Mouse (Mus musculus): ENCODE data around the gene F11. TPM values are rescaled to one million over a fixed set of nuclear protein-coding genes. Genes with fewer than 3 reads are reported as not detected.

F11 gene
- polyA plus RNA-seq, 1 experiment, result not detected

DNA sequence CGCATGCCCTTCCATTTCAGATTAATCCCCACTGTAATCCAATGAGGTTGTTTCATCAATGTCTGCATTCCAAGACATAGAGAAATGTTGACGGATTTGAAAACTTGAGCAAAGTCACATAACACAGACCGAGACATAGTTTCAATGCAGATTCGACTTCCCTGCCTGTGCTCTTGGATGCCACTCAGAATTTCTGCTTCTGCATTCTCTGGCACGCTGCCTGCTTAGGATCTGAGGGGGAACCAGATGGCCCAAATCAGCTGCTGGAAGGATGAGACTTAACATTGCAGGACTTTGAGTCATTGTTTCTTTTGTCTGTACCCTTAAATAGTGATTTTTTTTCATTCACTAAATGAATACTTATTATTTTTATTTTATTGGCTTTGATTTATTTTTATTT, 60.2 kb downstream of the F11 start:
- H3K36me3 ChIP-seq (ENCODE audit: control insufficient read depth, insufficient read depth, low read length, poor library complexity, severe bottlenecking), result no peaks in the 10 kb centered on the region
- H3K27ac ChIP-seq (ENCODE audit: insufficient read depth, low read length), result no peak overlapping the region
- no peak overlapping the region for H3K4me3 ChIP-seq (ENCODE audit: low read depth, low read length)
- H3K27me3 ChIP-seq (ENCODE audit: control insufficient read depth, insufficient read depth, low read length, poor library complexity, severe bottlenecking), result no peaks in the 10 kb centered on the region; the same call in 1 of the 2 replicates
- H3K9me3 ChIP-seq (replicated peaks; ENCODE audit: control insufficient read depth, insufficient read depth, low read length, poor library complexity, severe bottlenecking), result no peaks in the 10 kb centered on the region
- no peak for TF ChIP-seq EP300 (IDR thresholded peaks at IDR 0.05; ENCODE audit: insufficient read depth, low read depth, low read length)
- no peak for TF ChIP-seq CTCF (IDR thresholded peaks at IDR 0.05; ENCODE audit: low read depth, low read length)
- TF ChIP-seq POLR2A (IDR thresholded peaks at IDR 0.05; ENCODE audit: insufficient read depth, low read length), result no peak
- no peaks in the 10 kb centered on the region for H3K4me1 ChIP-seq (ENCODE audit: control insufficient read depth, insufficient read depth, low read length)
- no peak overlapping the region for H3K9ac ChIP-seq (ENCODE audit: low read depth, poor library complexity, severe bottlenecking)

GRCm38 (mm10) chr8:45197294-45197693, 64.5 kb downstream of the F11 start:
- Histone ChIP-seq H3K9me3 (replicated peaks; ENCODE audit: control insufficient read depth, insufficient read depth, low read length, poor library complexity, severe bottlenecking) (no peaks in the 10 kb centered on the region), H3K4me1 (ENCODE audit: control insufficient read depth, insufficient read depth, low read length) (no peaks in the 10 kb centered on the region), H3K27me3 (ENCODE audit: control insufficient read depth, insufficient read depth, low read length, poor library complexity, severe bottlenecking) (no peaks in the 10 kb centered on the region), H3K36me3 (ENCODE audit: control insufficient read depth, insufficient read depth, low read length, poor library complexity, severe bottlenecking) (no peaks in the 10 kb centered on the region), H3K27ac (ENCODE audit: insufficient read depth, low read length) (no peak overlapping the region), H3K9ac (ENCODE audit: low read depth, poor library complexity, severe bottlenecking) (no peak overlapping the region), H3K4me3 (ENCODE audit: low read depth, low read length) (no peak overlapping the region)
- TF ChIP-seq POLR2A (IDR thresholded peaks at IDR 0.05; ENCODE audit: insufficient read depth, low read length), result no peak
- TF ChIP-seq EP300 (IDR thresholded peaks at IDR 0.05; ENCODE audit: insufficient read depth, low read depth, low read length), result no peak
- TF ChIP-seq CTCF (IDR thresholded peaks at IDR 0.05; ENCODE audit: low read depth, low read length), result no peak

DNA sequence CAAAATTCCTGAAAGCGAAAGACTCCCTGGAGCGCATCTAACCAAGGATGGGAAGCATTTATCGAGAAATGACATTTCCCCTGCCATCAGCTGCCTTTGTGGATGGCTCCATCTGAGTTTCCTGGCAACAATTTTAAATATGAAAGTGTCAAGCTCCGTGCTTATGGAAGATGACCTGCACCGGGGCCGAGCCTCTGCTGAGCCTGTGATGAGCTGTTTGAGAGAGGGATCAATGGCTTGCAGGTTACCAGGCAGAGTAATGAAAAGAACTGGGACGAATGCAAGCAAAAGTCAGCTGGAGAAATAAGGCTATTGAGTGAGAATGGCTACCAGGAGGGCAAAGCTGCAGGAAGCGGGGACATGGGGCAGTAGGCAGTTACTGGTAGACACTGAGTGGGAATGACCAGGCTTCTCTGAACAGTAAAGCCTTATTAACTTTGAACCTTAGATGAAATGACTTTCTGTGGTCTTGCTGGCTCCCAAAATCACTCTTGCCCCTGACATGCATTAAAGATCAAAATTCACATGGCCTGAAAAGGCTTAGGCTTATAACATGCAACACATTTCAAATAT, 65.8 kb downstream of the F11 start:
- Histone ChIP-seq H3K4me3 (ENCODE audit: low read depth, low read length) (no peak overlapping the region), H3K4me1 (ENCODE audit: control insufficient read depth, insufficient read depth, low read length) (no peaks in the 10 kb centered on the region), H3K9me3 (replicated peaks; ENCODE audit: control insufficient read depth, insufficient read depth, low read length, poor library complexity, severe bottlenecking) (no peaks in the 10 kb centered on the region), H3K27ac (ENCODE audit: insufficient read depth, low read length) (no peak overlapping the region), H3K36me3 (ENCODE audit: control insufficient read depth, insufficient read depth, low read length, poor library complexity, severe bottlenecking) (no peaks in the 10 kb centered on the region), H3K27me3 (ENCODE audit: control insufficient read depth, insufficient read depth, low read length, poor library complexity, severe bottlenecking) (no peaks in the 10 kb centered on the region), H3K9ac (ENCODE audit: low read depth, poor library complexity, severe bottlenecking) (no peak overlapping the region)
- TF ChIP-seq EP300 (IDR thresholded peaks at IDR 0.05; ENCODE audit: insufficient read depth, low read depth, low read length) (no peak), CTCF (IDR thresholded peaks at IDR 0.05; ENCODE audit: low read depth, low read length) (no peak), POLR2A (IDR thresholded peaks at IDR 0.05; ENCODE audit: insufficient read depth, low read length) (no peak)

Other genes with a start within 250 kb of the F11 start
- gene Mtnr1a, start 192.9 kb downstream of the F11 start, polyA plus RNA-seq (2011; ENCODE audit: insufficient read depth, insufficient read length, low read depth, missing spikeins), result not detected in 2 replicates
- gene Klkb1, start 32.8 kb upstream of the F11 start, polyA plus RNA-seq (2011; ENCODE audit: insufficient read depth, insufficient read length, low read depth, missing spikeins), result 0.12 TPM in 1 of 2 replicates, not detected in the other
- not detected in 2 replicates for gene Gm45753, start 46.4 kb upstream of the F11 start, polyA plus RNA-seq (2011; ENCODE audit: insufficient read depth, insufficient read length, low read depth, missing spikeins)
- gene Cyp4v3, start 71.2 kb upstream of the F11 start, polyA plus RNA-seq (2011; ENCODE audit: insufficient read depth, insufficient read length, low read depth, missing spikeins), result 0.63 and 0.87 TPM in 2 replicates
- 1.7 and 2.0 TPM in 2 replicates for gene Fam149a, start 120.3 kb upstream of the F11 start, polyA plus RNA-seq (2011; ENCODE audit: insufficient read depth, insufficient read length, low read depth, missing spikeins)
- gene Tlr3, start 149.0 kb upstream of the F11 start, polyA plus RNA-seq (2011; ENCODE audit: insufficient read depth, insufficient read length, low read depth, missing spikeins), result 0.53 and 2.0 TPM in 2 replicates
- gene Sorbs2, start 245.8 kb upstream of the F11 start, polyA plus RNA-seq (2011; ENCODE audit: insufficient read depth, insufficient read length, low read depth, missing spikeins), result 2.8 and 3.5 TPM in 2 replicates